Mouse (Mus musculus) gastrocnemius, adult 2 months (tissue): ENCODE measurements around the gene Tead4. TPM values are rescaled to one million over a fixed set of nuclear protein-coding genes. Genes with fewer than 3 reads are reported as not detected.
"Not testable (repeated sequence)": the region's sequence is repeated elsewhere in the genome, so short reads cannot be mapped to it uniquely, and the experiment has no call there.

Source experiments
- DNase-seq: peaks from one replicate; pipeline ENCODE4 v3.0.0; 2022
- H3K27ac ChIP-seq: fragments of 200-600 bp; 2 replicates; pipeline ENCODE4 v1.8.1; 2022; ENCODE audit warnings: mild to moderate bottlenecking
- H3K4me3 ChIP-seq: fragments of 200-600 bp; 2 replicates; pipeline ENCODE4 v1.8.1; 2022; ENCODE audit warnings: mild to moderate bottlenecking, moderate library complexity
- CTCF ChIP-seq: fragments of 200-600 bp; IDR thresholded peaks from 2 replicates; pipeline ENCODE4 v1.8.1; 2022; ENCODE audit warnings: antibody characterized with exemption, mild to moderate bottlenecking, moderate library complexity
- intact Hi-C: fragments of 180-260 bp; cut with DNase I; formaldehyde crosslinking; loops from one replicate; pipeline ENCODE4 v1.15.1; 2025
- total RNA-seq, 2 experiments: library from RNA; stranded (reverse); gene quantifications; 2 replicates each; pipeline ENCODE4 v1.2.3; 2021

Tead4 gene
- total RNA-seq, 2 experiments from 2014 or later: 7.6 to 8.1 TPM

- no peak for DNase-seq
- TF ChIP-seq CTCF: no peak
- H3K27ac ChIP-seq: no peak overlapping the region
- H3K4me3 ChIP-seq: no peak overlapping the region
- intact Hi-C loops: loop anchor here (5.0 kb wide), 1 partner anchor 52 kb away; no protein-coding TSS in a partner anchor
Measured at GRCm38 (mm10) chr6:128304801-128305200, 4.2 kb upstream of the Tead4 start.

- TF ChIP-seq CTCF: peak; percentile 56
- intact Hi-C loops: loop anchor here (5.0 kb wide), 1 partner anchor 50 kb away; no protein-coding TSS in a partner anchor
- DNase-seq: not testable (repeated sequence)
Measured at GRCm38 (mm10) chr6:128302640-128303039, 2.0 kb upstream of the Tead4 start.

GRCm38 (mm10) chr6:128301891-128302290, 1.3 kb upstream of the Tead4 start:
- TF ChIP-seq CTCF: no peak
- no peak for DNase-seq
- Histone ChIP-seq H3K27ac (no peak overlapping the region), H3K4me3 (no peak overlapping the region)
- intact Hi-C loops: loop anchor here (2.0 to 5.0 kb wide), 2 partner anchors 50 to 67 kb away; no protein-coding TSS in a partner anchor

More at GRCm38 (mm10) chr6:128302640-128303039, 2.0 kb upstream of the Tead4 start:
- not testable (repeated sequence) for H3K27ac ChIP-seq, H3K4me3 ChIP-seq

DNA sequence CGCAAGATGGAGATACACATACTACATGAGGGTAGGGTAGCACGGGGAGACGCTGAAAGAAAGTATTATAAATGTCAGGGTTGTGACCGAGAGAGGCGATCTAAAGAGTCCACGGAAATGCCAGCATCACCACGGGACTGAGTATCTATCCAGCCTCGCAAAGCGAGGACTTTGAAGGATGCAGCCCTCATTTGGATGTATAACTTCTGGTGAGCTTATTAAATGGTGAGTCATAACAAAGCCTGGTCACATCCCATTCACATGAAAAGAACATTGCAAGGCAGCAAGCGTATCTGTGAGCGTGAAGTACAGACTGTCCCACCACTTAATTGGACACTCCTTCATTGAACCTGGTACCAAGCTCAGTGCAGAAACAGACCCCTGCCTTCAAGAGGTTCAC, 835 bp upstream of the Tead4 start:
- peak overlapping the region; percentile 93 for H3K27ac ChIP-seq
- no peak for TF ChIP-seq CTCF
- peak overlapping the region; percentile 87 for H3K4me3 ChIP-seq
- intact Hi-C loops: loop anchor here (2.0 to 5.0 kb wide), 2 partner anchors 49 to 67 kb away; no protein-coding TSS in a partner anchor
- DNase-seq: no peak

- no peak for TF ChIP-seq CTCF
- Histone ChIP-seq H3K4me3 (peak overlapping the region; percentile 87), H3K27ac (peak overlapping the region; percentile 93)
- peak; percentile 30 for DNase-seq
- intact Hi-C loops: loop anchor here (2.0 to 5.0 kb wide), 2 partner anchors 47 to 65 kb away; no protein-coding TSS in a partner anchor
Measured at GRCm38 (mm10) chr6:128299292-128300133, 1.1 kb downstream of the Tead4 start.

DNA sequence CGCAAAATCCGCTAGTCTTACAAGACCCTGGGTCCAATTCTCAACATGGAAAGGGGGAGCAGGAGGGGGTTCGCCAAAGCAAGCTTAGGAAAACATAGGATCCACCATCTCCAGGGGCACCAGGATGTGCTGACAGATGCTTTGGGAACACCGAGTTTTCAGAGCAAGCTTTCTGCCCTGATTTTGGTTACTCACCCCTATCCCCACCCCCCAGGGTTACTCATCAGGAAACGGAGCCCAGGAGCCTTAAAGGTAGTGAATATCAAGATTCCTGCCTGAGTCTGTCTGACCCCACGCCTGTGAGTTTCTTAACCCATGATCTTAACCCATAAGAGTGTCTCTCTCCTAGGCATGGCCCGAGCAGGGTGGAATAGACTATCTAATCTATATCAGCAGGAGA, 2.4 kb downstream of the Tead4 start:
- intact Hi-C loops: no loop called here
- Histone ChIP-seq H3K4me3 (no peak overlapping the region; the same call in 1 of the 2 replicates), H3K27ac (peak overlapping the region; percentile 4)
- TF ChIP-seq CTCF: no peak
- no peak for DNase-seq

DNA sequence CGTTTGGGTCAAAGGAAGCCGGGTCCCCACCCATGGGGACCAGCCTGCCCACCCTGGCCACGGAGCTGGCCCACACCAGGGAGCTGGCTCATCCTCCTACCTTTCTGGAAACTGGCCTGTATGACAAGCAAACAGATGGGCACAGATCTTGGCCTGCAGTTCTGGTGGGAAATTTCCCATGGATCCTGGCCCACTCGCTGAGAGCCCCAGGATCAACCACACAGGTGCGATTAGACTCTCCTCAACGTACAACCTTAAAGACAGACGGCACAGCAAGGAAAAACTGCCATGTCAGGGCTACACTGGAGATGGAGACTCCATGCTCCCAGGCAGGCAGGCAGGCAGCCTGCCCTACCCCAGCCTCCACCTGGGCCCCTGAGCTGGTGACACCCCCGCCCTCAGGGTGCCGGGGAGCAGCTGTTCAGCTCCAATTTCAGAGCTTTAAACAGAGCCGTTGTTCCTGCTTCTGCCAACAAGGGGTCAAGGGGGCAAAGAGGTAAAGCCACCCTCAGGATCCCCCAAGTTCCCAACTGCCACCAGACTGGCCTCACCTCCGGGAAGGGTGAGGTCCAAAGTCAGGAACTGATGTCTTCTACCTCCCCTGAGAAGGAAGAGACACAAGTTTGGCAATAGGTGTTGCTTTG, 3.8 kb downstream of the Tead4 start:
- intact Hi-C loops: loop anchor here (2.0 kb wide), 1 partner anchor 20 kb away; no protein-coding TSS in a partner anchor
- peak overlapping the region; percentile 54 for H3K4me3 ChIP-seq
- peak; percentile 78 for DNase-seq

DNA sequence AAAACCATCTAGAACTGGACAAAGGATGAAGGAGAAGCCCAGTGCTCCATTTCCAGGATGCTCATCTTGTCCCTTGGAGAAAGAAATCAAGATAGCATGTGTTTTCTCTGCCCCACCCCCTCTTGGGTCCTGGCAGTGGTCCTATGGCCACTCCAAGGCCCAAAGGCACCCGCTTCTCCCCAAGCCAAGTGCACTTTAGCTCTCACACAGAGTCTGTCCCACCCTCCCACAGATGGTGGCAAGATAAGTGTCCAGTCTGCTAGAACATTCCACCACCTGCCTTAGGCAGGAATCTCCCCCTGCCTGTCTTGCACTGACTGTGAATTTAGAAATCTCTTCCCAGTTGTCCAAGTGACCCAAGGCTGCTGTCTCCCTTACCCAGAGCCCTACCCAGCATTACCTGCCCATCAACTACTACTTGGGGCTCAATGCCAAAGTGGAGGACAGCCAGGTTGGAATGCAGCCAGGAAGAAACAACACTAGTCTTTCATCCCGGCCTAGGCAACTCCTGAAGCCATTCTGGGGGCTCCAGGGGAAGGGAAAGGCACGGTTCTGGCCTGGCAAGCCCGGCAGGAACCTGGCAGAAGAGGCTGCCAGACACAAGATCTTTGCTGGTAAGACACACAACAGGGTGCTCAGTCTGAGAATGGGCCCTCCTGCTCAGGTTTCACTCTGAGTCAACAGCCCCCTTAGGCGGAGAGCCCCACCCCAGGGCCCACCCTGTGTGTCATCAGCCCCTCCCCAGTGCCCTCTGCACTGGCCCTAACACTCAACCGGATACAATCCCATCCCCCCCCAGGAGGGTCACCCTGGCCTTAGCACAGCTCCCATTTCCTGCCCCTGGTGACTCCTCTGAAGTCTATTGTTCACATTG, 4.5 kb downstream of the Tead4 start:
- Histone ChIP-seq H3K4me3 (peak overlapping the region; percentile 54), H3K27ac (peak overlapping the region; percentile 84)
- intact Hi-C loops: loop anchor here (2.0 kb wide), 1 partner anchor 19 kb away; no protein-coding TSS in a partner anchor
- peak; percentile 77 for DNase-seq
- no peak for TF ChIP-seq CTCF

More for the DNA sequence above, 3.8 kb downstream of the Tead4 start:
- peak overlapping the region; percentile 84 for H3K27ac ChIP-seq
- TF ChIP-seq CTCF: no peak

- Histone ChIP-seq H3K4me3 (no peak overlapping the region), H3K27ac (no peak overlapping the region)
- intact Hi-C loops: no loop called here
- DNase-seq: no peak
- TF ChIP-seq CTCF: no peak
Measured at GRCm38 (mm10) chr6:128291284-128291683, 9.3 kb downstream of the Tead4 start.

DNA sequence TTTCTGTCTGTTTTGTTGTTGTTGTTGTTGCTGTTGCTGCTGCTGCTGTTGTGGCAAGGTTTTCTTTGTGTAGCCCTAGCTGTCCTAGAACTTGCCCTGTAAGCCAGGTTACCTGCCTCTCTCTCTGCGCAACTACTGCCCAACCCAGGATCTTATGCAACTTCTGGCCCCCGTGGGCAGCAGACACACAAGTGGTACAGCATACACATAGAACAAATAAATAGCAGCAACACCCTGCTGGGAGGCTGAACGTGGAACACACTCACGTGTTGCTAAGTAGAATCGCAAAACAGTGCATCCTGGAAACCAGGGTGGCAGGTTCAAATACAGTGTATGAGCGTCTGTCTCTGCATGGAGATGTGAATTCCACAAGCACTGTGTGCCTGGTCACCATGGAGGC, 11.9 kb downstream of the Tead4 start:
- TF ChIP-seq CTCF: no peak
- H3K27ac ChIP-seq: no peak overlapping the region
- no peak overlapping the region for H3K4me3 ChIP-seq
- intact Hi-C loops: no loop called here
- DNase-seq: no peak

- no peak for TF ChIP-seq CTCF
- intact Hi-C loops: no loop called here
- H3K27ac ChIP-seq: peak overlapping the region; percentile 66
- DNase-seq: peak; percentile 46
- peak overlapping the region; percentile 64 for H3K4me3 ChIP-seq
Measured at GRCm38 (mm10) chr6:128285792-128286430, 14.7 kb downstream of the Tead4 start.

DNA sequence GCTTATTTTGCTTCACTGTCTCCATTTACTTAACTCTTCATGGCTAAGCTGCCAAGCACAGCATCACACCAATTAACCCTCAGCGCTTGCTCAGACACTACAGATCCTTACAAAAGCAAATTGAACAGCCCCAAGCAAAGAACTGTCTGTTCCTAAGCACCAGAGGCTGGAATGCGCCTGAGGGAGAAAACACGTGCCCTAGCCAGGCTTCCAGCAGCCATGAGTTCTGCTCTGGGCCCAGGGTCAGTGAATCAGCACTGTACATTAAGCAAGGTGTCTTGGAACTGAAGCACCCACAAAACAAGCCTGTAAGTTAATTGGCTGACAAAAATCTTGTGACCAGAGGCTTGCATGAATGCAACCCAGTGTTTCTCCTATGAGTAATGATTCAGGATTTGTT, 18.5 kb downstream of the Tead4 start:
- Histone ChIP-seq H3K4me3 (no peak overlapping the region), H3K27ac (no peak overlapping the region)
- intact Hi-C loops: no loop called here
- TF ChIP-seq CTCF: no peak
- DNase-seq: no peak
